Mouse (Mus musculus) granulocyte monocyte progenitor cell, adult 5-6 weeks (primary cell): ENCODE measurements around the gene Nav3. TPM values are rescaled to one million over a fixed set of nuclear protein-coding genes. Genes with fewer than 3 reads are reported as not detected.
"Not testable (repeated sequence)": the region's sequence is repeated elsewhere in the genome, so short reads cannot be mapped to it uniquely, and the experiment has no call there.

ENCODE experiments used
- ATAC-seq: replicated peaks from 2 replicates; pipeline ENCODE4 v1.8.0; 2016; ENCODE audit warnings: mild to moderate bottlenecking, moderate TSS enrichment, inconsistent platforms; ENCODE audit not compliant: poor library complexity, severe bottlenecking
- total RNA-seq, 2 experiments: library from RNA; stranded (forward) in 1 of 2; stranded (reverse) in 1 of 2; fragments of 200-712, 200-1000 nt in 1 of 2; fragments of >200 nt in 1 of 2; fragmentation: Nextera tagmentation in 1 of 2; gene quantifications; 2 replicates each; pipeline ENCODE4 v1.2.3; 2014 to 2017

Gene Nav3
- total RNA-seq, 2 experiments from 2014 or later: not detected

DNA sequence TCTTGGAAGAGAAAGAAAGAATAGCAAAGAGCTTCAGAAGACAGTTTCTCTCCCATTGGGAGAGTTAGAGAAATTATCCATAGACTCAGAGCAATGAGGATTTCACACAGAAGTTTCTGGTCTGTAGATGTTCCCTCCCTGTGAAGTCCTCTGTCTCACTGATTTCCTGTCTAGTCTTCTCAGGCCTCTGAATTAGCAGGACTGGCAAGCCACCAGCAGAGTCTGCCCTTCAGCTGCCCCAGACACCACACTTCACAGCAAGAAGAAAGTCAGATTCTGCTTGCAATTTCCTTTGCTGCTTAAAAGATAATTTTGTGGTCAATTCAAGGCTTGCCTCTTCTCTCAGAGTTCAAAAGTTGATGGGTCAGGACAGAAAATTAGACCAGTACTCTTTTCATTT, 361.6 kb downstream of the Nav3 start:
- ATAC-seq: no peak

DNA sequence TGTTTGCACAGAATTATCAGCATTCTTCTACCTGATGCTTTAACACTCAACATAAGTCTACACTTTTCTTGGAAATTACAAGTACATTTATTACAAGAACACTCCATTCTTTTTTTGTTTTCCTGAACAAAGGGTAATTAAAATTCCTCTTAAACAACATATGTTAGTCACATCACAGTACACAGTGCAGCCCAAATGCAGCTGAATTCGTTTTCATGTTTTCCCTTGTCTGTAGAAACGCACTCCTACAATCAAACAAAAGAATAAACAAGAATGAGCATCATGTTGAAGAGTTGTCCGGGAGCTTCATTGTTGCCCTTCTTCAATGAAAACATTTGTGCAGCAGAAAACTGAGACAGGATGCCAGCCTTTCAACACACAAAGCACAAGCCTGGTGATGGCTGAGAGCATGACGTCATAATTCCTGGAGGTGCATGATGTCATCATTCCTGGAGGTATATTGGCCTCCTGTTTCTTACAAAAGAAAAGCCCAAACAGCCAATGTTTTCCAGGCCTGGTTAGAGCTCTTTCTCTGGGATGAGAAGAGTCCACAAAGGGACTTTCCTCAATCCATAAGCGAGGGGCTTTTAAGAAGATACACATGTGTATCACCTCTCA, 367.5 kb downstream of the Nav3 start:
- no peak for ATAC-seq

DNA sequence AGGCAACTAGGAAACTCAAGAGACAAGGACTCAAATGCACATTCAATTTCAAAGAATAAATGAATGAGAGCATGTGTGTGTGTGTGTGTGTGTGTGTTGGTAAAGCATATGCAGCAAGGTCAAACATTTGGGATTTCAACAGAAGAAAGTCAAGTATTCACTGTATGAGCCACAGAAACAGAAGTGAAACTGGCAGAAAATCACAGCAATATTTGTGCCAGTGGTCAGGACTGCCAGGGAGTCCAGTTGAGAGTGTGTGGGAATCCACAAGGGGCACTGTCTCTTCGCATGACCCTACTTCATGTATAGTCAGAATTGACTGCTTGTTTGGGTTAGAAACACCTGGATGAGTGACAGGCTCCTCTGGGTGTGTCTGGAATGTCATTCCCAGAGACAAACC, 370.1 kb downstream of the Nav3 start:
- ATAC-seq: peak; percentile 82

DNA sequence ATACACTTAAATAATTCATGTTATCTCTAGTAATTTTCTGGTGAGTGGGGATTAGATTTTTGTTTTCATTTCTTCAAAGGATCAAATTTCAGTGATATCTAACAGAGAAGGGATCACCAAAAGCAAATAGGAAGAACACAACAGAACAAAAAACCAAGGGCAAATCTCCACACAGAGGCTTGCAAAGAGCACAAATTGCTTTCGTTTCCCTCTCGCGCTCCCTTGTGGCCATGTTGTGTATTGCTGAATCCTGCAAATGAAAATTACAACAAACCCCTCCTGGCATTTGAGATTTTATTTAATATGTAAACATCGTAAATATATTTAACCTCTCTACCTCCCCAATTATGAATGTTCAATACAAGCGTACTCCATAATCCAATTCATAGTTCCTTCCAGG, 370.8 kb downstream of the Nav3 start:
- ATAC-seq: peak; percentile 72

DNA sequence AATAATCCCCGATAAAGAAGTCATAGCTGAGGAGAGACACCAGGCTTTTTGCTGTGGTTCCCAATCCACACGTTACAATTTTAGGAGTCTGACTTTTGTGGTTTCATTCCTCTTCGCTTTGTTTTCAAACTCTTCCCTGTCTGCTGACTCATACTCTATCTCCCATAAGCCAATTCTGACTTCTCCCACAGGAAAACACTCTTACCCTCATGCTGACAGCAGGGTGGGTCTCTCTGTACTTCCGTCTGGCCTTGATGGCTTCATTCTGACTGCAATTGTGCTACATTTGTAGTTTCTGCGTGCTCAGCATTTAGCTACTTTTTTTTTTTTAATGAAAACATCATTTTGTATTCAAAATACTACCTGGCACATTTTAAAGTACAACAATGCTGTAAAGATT, 379.4 kb downstream of the Nav3 start:
- no peak for ATAC-seq

DNA sequence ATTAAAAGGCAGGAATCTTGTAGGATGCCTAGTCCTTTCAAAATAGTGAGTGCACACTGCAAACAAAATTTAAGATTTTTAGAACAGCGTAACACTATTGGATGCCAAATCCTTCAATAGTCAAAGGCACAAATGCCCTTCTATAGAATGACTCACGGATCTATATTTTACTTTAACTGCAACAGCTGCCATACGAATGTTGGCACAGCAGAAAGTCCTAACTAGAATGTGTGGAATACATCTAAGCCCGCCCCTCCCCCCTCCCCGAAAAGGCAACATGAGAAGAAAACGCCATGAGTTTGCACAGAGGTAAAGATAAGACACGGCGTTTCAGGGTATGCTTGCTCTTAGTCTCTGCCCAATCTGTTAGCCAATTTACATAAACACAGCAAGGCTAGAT, 383.6 kb downstream of the Nav3 start:
- ATAC-seq: no peak

DNA sequence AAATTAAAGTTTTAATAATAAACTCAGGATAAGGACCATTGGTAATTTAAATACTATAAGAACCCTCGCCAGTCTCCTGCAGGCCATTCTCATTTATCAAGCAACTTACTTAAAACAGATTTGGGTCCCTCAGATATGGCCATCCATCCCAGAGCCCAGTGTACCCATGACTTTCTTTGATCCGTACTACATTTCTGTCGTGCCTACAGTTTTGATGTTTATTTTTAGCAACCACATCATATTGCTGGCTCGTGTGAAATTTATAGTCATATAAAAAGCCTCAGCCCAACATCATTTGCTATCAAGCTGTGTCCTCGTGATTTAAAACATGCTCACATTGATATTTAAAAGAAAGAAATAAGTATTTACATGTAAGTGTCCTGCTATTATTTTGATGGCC, 394.8 kb downstream of the Nav3 start:
- no peak for ATAC-seq

DNA sequence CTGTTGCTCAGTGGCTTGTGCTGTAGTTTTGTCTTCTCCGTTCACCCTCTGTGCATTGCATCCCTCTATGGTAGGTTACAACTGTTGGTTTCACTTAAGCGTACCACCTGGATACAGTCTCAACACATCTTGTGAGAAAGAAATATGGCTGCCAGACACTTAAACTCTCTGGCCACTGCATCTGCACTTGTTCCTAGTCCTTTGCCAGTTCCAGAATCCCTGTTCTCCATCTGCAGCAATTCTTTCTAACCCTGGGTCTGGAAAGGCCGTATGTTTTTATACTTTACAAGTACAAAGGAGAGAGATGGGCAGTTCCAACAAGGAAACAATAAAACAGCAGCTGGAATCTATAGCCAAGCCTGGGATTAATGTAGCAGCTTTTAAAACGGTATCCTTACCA, 418.5 kb downstream of the Nav3 start:
- ATAC-seq: no peak

DNA sequence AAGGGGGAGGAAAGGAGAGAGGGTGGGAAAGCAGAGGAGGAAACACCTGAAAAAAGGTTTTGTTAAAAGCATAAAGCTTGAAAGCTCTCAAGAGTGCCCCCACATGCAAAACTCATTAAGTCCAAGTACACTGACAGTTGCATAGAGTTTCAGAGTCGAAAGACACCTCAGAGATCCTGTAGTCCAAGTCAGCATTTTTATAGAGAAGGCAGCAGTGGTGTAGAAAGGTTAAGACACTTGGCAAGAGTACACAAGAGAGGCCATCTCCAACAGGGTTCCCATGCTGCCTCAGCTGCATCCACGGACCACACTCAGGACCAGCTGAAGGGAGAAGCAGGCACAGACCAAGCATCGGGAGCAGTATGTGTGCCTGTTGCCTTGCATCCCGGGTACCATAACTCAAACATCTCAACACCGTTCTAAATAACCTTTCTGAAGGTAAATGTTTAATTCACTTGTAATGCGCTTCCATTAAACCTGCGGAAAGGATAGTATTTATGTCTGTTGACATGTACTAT, 421.4 kb downstream of the Nav3 start:
- no peak for ATAC-seq

DNA sequence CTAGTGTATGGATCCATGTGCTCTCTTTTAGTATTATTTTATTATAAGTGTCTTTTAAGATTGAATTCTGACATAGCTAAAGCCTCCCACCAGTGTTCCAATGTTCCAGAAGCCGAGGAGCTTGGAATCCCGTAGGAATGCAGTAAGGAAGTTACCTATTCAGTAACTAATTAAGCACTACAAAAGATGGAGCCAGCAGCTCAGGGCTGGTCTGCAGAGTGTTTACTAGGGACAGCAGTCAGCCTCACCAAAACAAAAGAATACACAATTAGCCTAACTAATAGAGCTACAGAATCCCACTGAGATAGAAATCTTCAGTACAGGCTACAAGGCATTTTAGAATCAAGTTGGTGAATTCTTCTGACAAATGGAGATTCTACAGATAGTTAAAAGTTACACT, 431.1 kb downstream of the Nav3 start:
- not testable (repeated sequence) for ATAC-seq

DNA sequence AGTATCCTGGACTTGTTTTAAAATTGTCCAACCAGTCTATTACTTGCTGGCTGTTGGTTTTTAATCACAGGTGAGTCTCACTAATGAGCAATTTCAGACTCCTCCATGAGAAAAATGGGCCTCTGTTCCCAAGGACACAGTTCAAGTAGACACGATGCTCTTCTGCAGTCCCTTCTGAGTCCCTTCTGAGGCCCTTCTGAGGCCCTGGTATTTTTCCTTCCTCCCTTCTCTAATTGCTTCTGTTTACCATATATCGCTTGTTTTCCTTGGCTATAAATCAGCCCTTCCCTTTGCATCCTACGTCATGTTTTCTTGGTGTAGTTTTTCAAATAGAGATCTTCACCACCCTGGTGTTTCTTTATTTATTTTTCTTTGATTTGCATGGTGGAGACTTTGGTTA, 433.9 kb downstream of the Nav3 start:
- ATAC-seq: no peak

DNA sequence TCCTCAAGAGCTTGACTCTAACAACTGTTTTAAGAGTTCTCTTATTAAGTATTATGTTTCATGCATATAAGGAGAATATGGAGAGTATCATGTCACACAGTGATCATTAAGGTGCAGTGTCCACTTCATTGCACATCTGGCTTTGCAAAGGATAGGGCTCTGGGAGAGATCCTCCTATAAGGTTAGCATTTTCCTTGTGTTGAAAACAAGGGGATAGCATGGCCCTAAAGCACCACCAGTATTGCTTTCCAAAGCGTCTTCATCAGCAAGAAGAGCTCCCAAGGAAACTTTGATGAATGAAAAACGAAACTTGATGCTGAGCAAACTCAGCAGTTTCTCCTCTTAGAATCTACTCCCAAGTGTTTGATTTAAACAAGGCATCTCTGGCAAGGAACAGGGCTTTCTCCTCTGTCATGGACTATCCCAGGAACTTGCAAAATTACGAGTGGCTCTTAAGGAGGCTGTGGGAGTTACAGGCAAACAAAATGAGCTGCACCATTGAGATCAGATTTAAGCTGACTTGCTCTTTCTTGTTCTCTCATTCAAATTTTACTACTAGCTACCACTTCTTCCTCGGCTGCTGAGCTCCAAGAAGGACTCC, 436.6 kb downstream of the Nav3 start:
- no peak for ATAC-seq

DNA sequence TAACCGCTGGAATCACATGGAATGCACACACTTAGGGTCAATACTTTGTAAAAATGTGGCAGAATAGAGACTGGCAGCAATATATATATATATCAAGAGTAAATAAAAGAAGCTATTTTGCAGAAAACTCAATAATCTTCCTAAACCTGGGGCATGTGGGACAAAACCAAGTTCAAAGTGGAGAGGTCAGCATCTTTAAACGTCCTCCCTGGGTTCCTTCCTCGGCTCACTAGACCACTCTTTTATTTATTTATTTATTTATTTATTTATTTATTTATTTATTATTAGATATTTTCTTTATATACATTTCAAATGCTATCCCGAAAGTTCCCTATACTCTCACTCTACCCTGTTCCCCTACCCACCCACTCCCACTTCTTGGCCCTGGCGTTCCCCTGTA, 454.7 kb downstream of the Nav3 start:
- ATAC-seq: not testable (repeated sequence)

DNA sequence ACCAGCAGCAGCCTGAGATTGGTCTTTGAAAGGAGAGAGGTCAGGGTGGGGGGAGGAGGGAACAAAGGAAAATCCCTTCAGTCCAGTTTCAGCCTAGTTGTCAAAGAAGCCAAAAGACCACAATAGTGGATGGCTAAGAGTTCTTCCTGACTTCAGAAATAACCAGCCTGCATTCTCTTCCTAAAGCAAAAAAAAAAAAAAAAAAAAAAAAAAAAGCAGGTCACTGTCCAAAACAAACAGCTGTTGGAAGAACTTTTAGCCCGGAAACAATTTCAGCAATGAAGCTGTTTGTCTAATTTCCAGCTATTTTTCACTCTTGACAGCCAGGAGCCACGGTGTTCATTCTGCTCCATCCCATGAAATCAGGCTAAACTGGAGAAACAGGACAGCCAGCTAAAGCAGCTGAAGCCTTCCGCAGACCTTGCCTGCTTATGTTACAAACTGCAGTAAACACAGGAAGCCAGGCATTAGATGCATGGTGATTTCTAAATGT, 455.2 kb downstream of the Nav3 start:
- ATAC-seq: no peak

DNA sequence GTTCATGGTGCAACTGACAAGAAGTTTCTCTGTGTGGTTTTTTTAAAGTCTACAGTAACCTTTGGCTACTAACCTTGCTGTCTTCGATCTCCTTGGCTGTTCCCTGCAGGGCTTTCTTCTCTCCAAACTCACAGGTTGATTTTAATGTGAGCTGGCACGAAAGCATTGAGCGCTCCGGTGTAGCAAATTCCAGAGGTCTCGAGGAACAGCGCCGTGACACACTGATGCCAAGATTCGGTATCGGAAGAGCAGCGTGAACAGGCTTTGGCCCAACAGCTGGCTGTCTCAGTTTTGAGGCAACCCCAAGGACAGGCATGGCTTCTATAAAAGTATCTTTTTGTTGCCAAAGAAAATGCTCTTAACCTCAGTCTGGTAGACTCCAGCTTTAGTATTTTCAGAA, 456.1 kb downstream of the Nav3 start:
- ATAC-seq: no peak

DNA sequence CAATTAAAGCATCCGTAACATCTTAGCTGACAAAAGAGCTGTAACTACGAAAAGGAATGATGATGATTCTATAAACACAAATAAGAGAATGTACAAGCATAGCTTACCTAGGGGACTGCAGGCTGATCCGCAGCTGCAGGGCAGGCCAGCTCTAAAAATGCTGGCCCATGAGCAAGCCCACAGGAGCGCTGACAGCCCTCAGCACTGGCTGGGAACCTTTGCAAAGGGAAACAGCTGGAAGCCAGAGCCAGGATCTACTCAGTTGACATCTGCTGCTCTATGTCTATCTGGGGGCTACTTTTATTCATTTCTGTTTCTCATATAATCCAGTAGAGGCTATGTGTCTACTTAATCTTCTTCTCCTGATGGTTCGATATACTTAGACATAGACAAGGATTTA, 461.7 kb downstream of the Nav3 start:
- ATAC-seq: no peak

DNA sequence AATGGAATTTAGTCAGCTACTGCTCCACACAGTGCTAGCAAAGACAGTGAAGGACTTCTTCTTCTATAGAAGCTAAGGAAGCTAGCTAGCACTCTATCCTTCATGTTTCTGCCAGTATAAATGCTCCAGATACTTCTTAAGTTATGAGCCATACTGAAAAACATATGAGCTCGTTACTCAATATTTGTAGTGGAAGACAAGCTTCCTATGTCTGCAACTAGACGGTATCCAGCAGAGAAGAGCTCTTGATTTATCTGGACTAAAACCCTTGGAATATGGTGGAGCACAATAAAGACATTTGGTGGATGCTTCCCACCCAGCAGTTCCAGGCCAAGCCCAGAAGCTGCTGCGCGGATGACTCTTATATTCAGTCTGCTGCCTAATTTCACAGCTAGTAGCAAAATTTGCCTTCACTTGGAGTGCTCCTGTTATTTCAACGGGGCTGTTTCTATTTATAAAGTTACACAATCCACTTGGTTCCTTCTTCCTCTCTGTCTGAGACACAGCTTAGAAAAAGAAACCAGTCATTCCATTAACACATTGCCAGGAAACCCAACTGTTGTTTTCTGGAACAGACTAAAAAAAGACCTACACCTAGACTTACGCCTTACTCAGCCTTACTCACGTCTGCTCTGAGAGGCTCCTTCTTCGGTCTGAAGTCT, 470.0 kb downstream of the Nav3 start:
- peak; percentile 92 for ATAC-seq

DNA sequence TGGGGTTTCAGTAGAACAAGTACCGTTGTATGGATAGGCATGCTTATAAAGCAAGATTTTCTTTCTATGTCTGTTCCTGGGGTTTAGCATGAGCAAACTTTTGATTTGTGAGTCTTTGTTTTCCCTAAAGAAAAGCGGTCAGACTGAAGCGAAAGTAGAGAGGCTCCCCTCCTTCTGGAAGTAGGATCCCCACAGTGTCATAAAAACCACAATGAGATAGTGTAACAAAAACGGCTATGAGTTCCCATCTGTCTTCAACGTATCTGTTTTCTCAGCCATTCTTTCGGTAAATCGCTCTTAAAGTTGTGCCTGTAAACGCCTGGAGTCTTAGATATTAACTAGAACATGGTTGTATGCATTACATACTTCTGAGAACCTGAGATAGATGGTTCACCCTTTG, 479.7 kb downstream of the Nav3 start:
- no peak; the same call in 1 of the 2 replicates for ATAC-seq

DNA sequence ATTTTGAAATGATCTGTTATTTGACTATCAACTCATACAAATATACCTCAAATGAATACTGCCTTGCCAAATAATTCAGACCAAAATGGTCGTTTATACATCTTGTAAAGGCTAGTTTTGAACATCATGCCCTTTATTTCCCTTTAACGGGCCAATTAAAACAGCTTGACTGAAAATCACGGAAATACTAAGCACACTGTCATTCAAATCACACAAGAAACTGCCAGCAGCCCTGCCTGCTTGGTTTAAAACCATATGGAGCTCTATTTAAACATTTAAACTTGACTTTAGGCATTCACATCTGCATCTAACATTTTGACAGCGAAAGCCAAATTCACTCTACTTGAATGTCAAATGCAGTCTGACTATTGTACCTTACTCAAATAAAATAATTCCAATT, 481.8 kb downstream of the Nav3 start:
- ATAC-seq: no peak

DNA sequence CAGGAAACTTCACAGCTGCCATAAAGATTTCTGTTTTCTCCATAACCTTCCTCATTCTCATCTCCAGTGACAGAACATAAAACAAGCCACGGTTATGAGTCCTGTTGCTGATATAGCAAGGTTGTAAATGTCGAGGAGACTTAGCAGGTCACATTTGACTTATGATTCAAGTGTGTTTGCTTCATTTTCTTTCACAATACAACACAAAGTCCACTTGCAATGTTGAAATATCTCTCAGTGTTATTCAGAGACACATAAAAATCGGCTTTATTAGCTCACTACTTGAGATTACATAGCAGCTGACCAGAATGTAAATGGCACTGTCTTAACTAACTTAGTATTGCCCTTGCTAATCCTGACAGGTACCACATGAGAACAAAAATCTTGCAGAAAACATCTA, 482.5 kb downstream of the Nav3 start:
- ATAC-seq: no peak; the same call in 1 of the 2 replicates

DNA sequence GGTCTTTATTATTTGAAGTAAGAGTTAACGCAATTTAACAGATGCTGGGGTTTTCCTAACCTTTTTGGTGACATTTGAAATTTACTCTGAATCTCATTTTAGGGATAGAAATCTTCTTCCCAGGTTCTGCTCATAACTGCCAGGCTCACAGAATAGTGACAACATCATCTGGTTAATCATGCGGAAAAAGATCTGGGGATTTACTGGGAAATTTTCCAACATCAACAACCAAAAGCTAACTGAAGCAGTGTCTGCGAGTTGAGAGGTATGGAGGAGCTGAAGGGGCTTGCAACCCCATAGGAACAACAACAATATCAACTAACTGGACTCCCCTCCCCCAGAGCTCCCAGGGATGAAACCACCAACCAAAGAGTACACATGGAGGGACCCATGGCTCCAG, 505.7 kb downstream of the Nav3 start:
- ATAC-seq: no peak

DNA sequence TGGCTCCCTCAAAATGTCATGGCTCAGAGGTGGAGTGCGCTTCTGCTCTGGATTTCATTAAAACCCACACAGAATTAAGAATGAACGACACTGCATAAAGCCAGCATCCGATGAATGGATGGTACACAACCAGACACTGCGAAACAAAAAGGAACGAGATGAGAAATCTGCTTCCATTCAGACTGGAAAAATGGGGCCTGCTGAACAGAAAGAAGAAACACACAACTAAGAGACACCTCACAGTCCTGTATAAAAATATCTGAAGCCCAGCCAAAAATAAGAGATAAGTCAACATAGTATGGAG, 526.7 kb downstream of the Nav3 start:
- ATAC-seq: no peak
